Mouse (Mus musculus): ENCODE results near the gene Tmem140.

DNA sequence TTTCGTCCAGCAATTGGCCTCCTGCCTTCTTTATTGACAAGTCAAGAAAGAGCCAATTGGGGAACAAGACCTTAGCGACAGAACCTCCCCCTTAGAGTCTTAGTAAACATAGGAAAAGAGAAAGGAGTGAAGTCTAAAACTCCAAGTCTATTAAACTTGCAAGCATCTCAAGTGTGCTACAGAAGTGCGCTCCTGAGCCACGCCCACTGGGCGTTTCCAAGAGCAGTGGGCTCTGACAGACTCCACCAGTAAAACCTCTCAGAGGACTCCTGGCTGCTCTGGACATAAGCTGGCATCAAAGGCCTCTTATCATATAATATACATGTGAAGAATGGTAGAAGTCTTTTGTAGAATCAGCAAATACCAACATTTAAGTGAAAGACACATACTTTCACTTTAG is 40.5 kb downstream of the Tmem140 start:
- TF ChIP-seq CTCF (IDR thresholded peaks at IDR 0.05; ENCODE audit: low read depth) (no peak), EP300 (IDR thresholded peaks at IDR 0.05; ENCODE audit: low read depth) (no peak)
